Mouse (Mus musculus): ENCODE results near the gene Gm42906.

Gene Gm42906

DNA sequence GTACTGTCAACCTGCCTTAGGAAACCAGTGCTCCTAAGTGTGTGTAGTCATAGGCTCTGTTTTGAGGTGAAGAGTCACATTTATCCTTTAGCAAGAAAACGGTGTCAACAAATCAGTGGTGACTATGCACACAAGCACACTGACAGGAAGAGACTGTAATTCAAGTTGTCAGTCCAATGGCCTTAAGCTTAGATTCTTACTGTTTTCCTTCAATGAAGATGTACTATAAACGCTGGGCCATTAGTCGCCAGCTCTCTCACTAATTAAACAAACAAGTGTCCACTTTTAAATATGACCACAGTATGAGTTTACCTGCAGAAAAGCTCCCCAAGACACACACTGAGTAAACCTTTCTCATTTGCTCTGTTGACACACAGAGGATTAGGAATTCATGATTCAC, 238.6 kb downstream of the Gm42906 start:
- DNase-seq (ENCODE audit: low read depth, low spot score): no peak

DNA sequence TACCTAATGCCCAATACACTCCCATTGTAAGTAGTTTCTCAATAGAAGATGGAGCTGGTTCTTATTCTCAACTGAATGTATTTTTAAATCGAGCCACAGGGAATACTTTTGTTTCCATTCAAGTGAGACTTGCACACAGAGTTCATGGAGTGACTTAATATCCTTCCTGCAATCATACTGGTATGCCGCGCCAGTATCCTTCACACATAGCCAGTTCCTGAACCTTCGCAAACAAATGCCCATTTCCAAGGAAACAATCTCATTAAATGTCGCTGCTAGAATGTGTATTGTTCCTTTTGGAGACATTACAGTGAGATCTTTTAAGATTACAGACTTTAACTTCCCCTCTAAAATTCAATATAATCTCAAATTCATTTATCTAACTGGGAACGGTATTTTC, 239.3 kb downstream of the Gm42906 start:
- DNase-seq (ENCODE audit: low read depth, low spot score): no peak

DNA sequence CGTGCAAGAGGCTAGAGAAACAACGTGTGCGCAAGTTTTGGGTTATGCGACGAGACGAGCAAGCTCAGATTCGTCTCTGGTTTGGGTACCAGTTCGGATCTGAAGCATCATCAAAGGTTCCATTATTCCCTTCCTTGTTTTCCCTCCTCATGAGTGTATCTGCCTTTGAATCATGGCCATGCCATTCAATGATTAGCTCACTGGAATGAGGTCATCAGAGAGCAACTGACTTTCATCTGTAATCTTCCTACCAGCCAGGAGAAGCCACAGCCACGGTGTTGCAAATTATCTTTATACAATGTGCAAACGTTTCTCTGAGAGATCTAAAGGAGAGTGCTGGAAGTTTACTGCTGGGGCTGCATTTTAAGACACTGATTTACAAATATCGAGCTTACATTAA, 240.6 kb downstream of the Gm42906 start:
- DNase-seq (ENCODE audit: low read depth, low spot score): no peak

GRCm38 (mm10) chr5:151185286-151185856, 242.6 kb downstream of the Gm42906 start:
- DNase-seq (ENCODE audit: low read depth, low spot score): no peak

- no peak for DNase-seq (ENCODE audit: low read depth, low spot score)
Measured at GRCm38 (mm10) chr5:151183656-151184240, 244.2 kb downstream of the Gm42906 start.

DNA sequence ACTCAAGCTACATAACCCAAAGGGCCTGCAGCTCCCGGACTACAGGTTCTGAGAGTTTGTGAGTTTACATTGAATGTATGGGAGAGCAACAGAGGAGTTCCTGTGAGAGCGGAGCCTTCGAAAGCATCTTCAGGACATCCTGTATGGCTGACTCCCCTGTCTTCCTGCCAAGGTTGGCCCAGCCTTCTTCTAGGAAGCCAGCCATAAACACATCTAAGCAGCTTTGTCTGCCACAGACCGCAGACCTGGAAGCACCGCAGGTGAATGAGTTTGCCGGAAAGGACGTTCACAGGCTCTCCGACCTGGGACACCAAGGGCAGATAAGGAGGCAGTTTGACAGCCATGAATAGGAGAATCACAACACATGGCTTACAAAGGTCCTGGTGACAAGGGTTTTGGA, 246.7 kb downstream of the Gm42906 start:
- DNase-seq (ENCODE audit: low read depth, low spot score): no peak

DNA sequence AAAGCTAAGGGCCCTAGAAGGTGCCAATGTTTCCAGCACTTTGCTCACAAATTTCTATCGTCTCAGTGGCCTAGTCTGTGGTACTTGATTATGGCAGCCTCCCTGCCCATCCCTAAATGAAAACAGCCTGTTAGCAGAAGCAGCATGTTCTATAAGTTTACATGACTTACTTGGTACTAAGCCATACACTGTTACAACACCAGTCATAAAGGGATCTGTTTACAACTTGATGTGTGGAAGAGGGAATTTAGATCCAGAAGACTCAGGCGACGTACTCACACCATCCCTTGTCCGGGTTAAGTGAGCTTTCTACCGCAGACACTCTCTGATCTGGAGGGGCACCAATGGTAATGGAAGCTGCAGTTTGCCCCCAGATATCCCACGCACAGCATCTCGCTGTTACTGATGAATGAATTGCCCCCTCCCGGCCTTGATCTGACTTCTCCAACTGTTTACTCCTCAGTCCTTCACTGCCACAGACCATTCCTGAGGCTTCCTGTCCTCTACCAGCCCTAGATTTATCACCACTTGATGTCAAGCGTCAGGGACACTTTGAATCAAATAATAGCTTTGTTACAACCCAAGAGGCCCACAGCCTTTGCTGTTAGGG, 247.7 kb downstream of the Gm42906 start:
- DNase-seq (ENCODE audit: low read depth, low spot score): no peak

- no peak for DNase-seq (ENCODE audit: low read depth, low spot score)
Measured at GRCm38 (mm10) chr5:151177171-151177570, 250.8 kb downstream of the Gm42906 start.

- no peak for DNase-seq (ENCODE audit: low read depth, low spot score)
Measured at GRCm38 (mm10) chr5:151175897-151176313, 252.1 kb downstream of the Gm42906 start.

DNA sequence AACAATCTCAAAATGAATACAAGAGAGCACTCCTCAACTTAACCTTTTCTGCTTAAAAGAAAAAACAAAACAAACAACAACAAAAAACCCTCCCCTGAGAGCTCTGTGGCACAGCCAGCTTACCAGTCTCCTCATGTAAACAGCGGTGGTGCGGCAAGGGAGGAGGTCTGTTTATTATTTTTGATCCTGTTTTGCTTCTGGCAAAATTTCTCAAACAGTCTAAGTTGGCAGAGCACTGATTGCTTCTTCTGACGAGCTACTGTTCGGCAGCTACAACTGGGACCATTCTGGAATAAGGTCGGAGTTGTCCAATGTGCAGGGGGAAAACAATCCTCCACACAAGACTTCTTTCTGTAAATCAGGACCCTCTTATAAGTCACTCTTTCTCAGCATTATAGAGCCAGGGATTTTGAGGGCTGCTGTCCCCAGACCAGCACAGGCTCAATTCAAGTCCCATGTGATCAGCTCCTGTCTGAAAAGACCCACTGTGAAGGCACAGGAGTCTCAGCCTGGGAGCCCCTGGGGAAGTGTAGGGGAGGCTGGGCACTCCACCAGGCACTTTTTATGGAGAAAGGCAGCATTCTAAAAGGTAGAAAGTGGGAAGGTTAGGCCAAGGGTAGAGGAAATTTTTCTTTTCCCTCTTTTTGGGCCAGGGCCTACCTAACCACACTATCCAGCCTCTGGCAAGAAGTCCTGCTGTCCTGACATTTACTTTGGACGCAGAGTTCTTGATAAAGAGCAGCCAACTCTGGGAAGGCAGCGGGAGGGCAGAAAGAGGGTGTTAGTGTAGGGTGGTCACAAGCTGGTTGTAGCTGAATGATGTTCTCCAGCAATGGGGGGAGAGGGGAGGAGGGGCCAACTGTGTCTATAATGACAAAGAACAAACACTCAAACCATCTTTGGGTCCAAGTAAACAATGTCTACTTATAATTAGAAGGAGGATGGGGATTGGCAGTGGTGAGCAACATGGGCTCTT, 253.2 kb downstream of the Gm42906 start:
- DNase-seq (ENCODE audit: low read depth, low spot score): no peak

DNA sequence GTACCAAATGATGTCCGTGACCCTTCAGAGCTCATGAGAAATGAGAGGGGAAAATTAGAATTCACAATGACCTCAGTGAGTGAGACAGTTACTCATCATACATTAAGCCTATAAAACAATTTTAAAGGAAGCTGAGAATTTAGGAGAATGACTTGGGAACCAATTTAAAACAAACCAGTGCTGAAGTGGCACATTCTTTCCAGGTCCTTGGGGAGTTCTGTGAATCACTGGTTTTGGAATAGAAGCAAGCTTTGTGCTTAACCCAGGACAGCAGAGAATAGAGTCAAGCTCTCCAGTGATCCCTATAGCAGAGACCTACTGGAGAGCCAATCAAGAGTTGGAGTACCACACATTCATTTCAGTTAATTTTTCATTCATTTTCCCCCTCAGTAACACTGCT, 254.2 kb downstream of the Gm42906 start:
- no peak for DNase-seq (ENCODE audit: low read depth, low spot score)

DNA sequence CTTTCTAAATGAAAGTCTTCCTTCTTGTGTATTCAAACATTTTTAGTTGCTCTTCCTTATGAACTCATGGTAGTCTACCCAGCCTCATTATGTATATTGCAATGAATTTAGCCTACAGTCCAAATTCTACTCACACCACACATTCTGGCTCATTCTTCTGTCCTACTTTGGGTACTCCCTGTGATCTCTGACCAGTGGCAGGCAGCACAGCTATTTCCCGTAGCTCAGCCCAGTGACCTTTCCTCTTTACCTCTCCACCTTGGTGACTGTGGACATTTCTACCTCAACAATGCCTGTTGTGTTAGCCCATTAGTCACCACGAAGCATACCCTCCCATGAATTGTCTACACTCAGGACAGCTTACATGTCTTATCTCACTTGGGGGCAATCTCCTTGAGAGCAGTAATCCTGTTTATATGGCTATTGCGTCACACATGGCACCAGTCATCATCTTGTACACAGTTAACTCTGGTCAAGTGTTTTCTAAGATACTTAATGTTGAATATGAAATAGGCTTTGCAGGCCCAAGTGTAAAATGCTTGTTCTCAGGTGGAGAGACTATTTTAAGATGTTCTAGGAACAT, 257.7 kb downstream of the Gm42906 start:
- DNase-seq (ENCODE audit: low read depth, low spot score): no peak

- DNase-seq (ENCODE audit: low read depth, low spot score): no peak
Measured at GRCm38 (mm10) chr5:151168191-151168590, 259.8 kb downstream of the Gm42906 start.

DNA sequence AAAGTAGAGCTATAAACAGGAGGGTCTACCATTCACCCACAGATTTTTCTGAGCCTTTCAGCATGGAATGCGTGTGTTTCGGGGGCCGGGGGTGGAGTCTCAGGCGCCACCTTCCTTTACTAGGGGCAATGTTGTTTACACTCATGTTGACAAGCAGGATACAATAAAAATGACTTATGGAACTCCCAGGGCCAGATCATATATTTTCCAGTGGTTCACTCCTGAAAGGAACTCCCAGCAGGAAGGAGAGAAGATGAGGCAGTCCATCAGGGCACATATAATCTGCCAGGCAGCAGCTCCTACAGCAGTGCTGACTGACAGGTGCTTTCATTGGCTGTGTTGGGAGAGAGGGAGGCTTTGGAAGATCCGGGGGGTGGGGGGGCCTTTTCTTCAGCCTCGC, 260.3 kb downstream of the Gm42906 start:
- no peak for DNase-seq (ENCODE audit: low read depth, low spot score)

DNA sequence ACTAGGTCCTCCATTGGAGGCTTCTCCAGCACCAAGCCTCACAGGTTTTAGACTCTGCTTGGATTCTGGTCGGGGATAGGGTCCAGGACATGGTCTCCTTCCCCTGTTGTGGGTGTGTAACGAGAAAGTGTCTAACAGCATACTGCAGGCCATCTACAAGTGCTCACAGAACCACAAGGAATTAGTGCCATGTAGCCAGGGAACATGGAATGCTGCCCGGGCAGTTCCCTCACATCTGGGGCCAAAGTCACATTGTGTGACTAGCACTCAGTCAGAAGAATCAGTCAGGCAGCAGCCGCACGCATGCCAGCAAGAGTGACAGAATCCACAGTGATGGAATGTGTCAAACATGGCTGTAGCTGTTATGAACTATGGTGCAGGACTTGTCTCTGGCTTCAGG, 261.7 kb downstream of the Gm42906 start:
- DNase-seq (ENCODE audit: low read depth, low spot score): no peak

GRCm38 (mm10) chr5:151165381-151166016, 262.5 kb downstream of the Gm42906 start:
- DNase-seq (ENCODE audit: low read depth, low spot score): no peak

DNA sequence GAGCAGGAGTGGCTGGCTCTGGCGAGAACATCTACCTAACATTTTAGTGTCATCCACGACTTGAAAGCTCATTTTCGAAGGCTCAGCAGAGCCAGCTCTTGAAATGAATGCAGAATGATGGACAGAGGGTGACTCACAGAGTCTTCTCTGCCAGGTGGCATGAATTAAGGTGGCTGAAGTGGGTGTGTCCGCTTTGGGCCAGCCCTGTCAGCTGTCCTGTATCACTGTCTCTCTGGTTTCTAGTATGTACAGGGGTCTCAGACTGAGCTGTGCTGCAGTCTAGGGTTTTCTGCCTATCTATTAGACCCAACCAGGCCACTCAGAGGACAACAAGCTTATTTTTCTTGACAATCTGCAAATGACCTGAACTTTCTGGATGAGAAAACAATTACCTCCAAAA, 263.1 kb downstream of the Gm42906 start:
- DNase-seq (ENCODE audit: low read depth, low spot score): no peak

DNA sequence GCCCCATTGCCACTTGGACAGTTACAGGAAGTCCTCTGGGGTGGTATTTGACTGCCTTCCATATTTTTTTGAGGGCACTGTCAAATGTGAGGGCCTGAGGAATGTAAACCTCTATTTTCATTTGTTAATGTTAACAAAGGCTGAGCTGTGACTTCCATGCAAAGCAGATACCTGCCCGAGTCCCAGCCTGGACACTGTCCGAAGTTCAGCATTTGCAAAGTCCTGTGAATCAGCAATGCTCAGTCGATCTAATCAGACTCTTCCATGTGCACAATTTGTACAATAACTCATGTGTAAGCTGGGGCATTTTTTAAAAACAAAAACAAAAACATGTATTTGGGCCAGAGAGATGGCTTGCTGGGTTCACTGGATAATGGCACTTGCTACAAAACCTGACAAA, 265.3 kb downstream of the Gm42906 start:
- DNase-seq (ENCODE audit: low read depth, low spot score): no peak

DNA sequence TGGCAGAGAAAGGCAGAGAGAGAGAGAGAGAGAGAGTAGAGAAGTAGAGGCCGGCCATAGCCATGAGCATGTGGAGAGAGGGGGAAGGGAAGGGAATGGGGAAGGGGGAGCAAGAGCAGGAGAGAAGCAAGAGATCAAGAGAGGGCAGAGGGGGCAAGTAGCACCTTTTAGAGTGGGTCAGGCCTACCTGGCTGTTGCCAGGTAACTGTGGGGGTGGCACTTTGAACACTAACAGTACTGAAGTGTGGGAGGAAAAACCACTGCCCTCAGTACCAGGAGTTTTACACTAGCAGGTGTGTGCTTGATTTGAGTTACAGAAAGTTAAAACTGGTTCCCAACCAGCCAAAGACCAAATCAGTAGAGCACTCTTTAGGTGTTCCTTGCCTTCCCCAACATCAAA, 272.7 kb downstream of the Gm42906 start:
- DNase-seq (ENCODE audit: low read depth, low spot score): no peak

- DNase-seq (ENCODE audit: low read depth, low spot score): no peak
Measured at GRCm38 (mm10) chr5:151154780-151155179, 273.2 kb downstream of the Gm42906 start.

- DNase-seq (ENCODE audit: low read depth, low spot score): no peak
Measured at GRCm38 (mm10) chr5:151154030-151154429, 273.9 kb downstream of the Gm42906 start.
